Mouse (Mus musculus): Measurements from ENCODE around the gene Galk2. TPM values are rescaled to one million over a fixed set of nuclear protein-coding genes. Genes with fewer than 3 reads are reported as not detected.

Gene Galk2
- polyA plus RNA-seq, 1 experiment from 2014 or later: 23.6 TPM

DNA sequence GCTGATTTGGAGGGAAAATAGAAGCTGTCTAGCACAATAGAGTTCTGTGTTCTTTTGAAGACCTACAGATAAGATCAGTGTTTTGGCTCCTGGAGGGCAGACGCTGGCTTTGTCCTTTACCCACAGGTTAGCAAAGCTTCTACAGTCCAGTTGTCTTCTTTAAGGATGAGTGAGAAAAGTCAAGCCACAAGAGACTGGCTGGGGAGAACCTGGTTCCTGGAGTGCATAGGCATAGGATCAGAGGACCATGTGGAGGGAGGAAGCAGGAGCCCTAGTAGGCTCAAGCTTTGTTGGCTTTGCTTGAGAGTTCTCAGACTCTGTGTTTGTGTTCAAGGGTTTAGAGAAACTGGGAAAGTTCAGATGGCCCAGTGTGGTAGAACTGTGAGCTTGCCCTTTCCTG lies 65.6 kb downstream of the Galk2 start:
- 60% methylated on average over 1 of the region's 1 CpGs for WGBS
- H3K4me3 ChIP-seq (ENCODE audit: low read depth, low read length): no peak overlapping the region

GRCm38 (mm10) chr2:125925081-125925480 lies 66.2 kb downstream of the Galk2 start:
- H3K27ac ChIP-seq (ENCODE audit: low read depth, low read length): no peak overlapping the region
- H3K9ac ChIP-seq (ENCODE audit: low read depth, low read length): no peak overlapping the region
- H3K4me3 ChIP-seq (ENCODE audit: low read depth, low read length): no peak overlapping the region
- DNase-seq (ENCODE audit: low spot score) (no peak), ATAC-seq (replicated peaks; ENCODE audit: low FRiP score) (no peak)
- H3K27me3 ChIP-seq (replicated peaks; ENCODE audit: control insufficient read depth, insufficient read depth, low read length): no peaks in the 10 kb centered on the region
- no peaks in the 10 kb centered on the region for H3K9me3 ChIP-seq (ENCODE audit: control insufficient read depth, low read length)
- no peaks in the 10 kb centered on the region for H3K36me3 ChIP-seq (ENCODE audit: control insufficient read depth, insufficient read depth, low read length)
- no peak overlapping the region for H3K4me2 ChIP-seq
- 83% methylated on average over 3 of the region's 3 CpGs for WGBS
- H3K4me1 ChIP-seq (replicated peaks; ENCODE audit: control insufficient read depth, insufficient read depth, low read length): no peaks in the 10 kb centered on the region

More for the DNA sequence above, 65.6 kb downstream of the Galk2 start:
- Histone ChIP-seq H3K27me3 (replicated peaks; ENCODE audit: control insufficient read depth, insufficient read depth, low read length) (no peaks in the 10 kb centered on the region), H3K36me3 (ENCODE audit: control insufficient read depth, insufficient read depth, low read length) (no peaks in the 10 kb centered on the region), H3K9me3 (ENCODE audit: control insufficient read depth, low read length) (no peaks in the 10 kb centered on the region), H3K4me1 (replicated peaks; ENCODE audit: control insufficient read depth, insufficient read depth, low read length) (no peaks in the 10 kb centered on the region), H3K9ac (ENCODE audit: low read depth, low read length) (no peak overlapping the region), H3K4me2 (no peak overlapping the region), H3K27ac (ENCODE audit: low read depth, low read length) (no peak overlapping the region)
- ATAC-seq (replicated peaks; ENCODE audit: low FRiP score): no peak
- no peak for DNase-seq (ENCODE audit: low spot score)

GRCm38 (mm10) chr2:125929396-125929795 lies 70.5 kb downstream of the Galk2 start:
- no peaks in the 10 kb centered on the region for H3K9me3 ChIP-seq (ENCODE audit: control insufficient read depth, low read length)

GRCm38 (mm10) chr2:125929872-125930271 lies 71.0 kb downstream of the Galk2 start:
- WGBS: 66% methylated on average over 2 of the region's 2 CpGs
- H3K27me3 ChIP-seq (replicated peaks; ENCODE audit: control insufficient read depth, insufficient read depth, low read length): no peaks in the 10 kb centered on the region
- DNase-seq (ENCODE audit: low spot score) (no peak), ATAC-seq (replicated peaks; ENCODE audit: low FRiP score) (no peak)
- no peaks in the 10 kb centered on the region for H3K9me3 ChIP-seq (ENCODE audit: control insufficient read depth, low read length)
- H3K4me3 ChIP-seq (ENCODE audit: low read depth, low read length): no peak overlapping the region
- no peak overlapping the region for H3K9ac ChIP-seq (ENCODE audit: low read depth, low read length)
- no peaks in the 10 kb centered on the region; the same call in 1 of the 2 replicates for H3K36me3 ChIP-seq (ENCODE audit: control insufficient read depth, insufficient read depth, low read length)
- no peak overlapping the region for H3K27ac ChIP-seq (ENCODE audit: low read depth, low read length)
- H3K4me1 ChIP-seq (replicated peaks; ENCODE audit: control insufficient read depth, insufficient read depth, low read length): no peaks in the 10 kb centered on the region
- no peak overlapping the region for H3K4me2 ChIP-seq

More at GRCm38 (mm10) chr2:125929396-125929795, 70.5 kb downstream of the Galk2 start:
- no peaks in the 10 kb centered on the region; the same call in 1 of the 2 replicates for H3K36me3 ChIP-seq (ENCODE audit: control insufficient read depth, insufficient read depth, low read length)
- DNase-seq (ENCODE audit: low spot score) (no peak), ATAC-seq (replicated peaks; ENCODE audit: low FRiP score) (no peak)
- H3K27ac ChIP-seq (ENCODE audit: low read depth, low read length): no peak overlapping the region
- H3K4me2 ChIP-seq: no peak overlapping the region
- no peaks in the 10 kb centered on the region for H3K4me1 ChIP-seq (replicated peaks; ENCODE audit: control insufficient read depth, insufficient read depth, low read length)
- H3K4me3 ChIP-seq (ENCODE audit: low read depth, low read length): no peak overlapping the region
- no peaks in the 10 kb centered on the region for H3K27me3 ChIP-seq (replicated peaks; ENCODE audit: control insufficient read depth, insufficient read depth, low read length)
- H3K9ac ChIP-seq (ENCODE audit: low read depth, low read length): no peak overlapping the region
- WGBS: 85% methylated on average over 3 of the region's 3 CpGs

- Histone ChIP-seq H3K27ac (ENCODE audit: low read depth, low read length) (no peak overlapping the region), H3K9ac (ENCODE audit: low read depth, low read length) (no peak overlapping the region), H3K4me2 (no peak overlapping the region), H3K27me3 (replicated peaks; ENCODE audit: control insufficient read depth, insufficient read depth, low read length) (no peaks in the 10 kb centered on the region), H3K4me1 (replicated peaks; ENCODE audit: control insufficient read depth, insufficient read depth, low read length) (no peaks in the 10 kb centered on the region), H3K36me3 (ENCODE audit: control insufficient read depth, insufficient read depth, low read length) (no peaks in the 10 kb centered on the region; the same call in 1 of the 2 replicates), H3K9me3 (ENCODE audit: control insufficient read depth, low read length) (no peaks in the 10 kb centered on the region), H3K4me3 (ENCODE audit: low read depth, low read length) (no peak overlapping the region)
- WGBS: 90% methylated on average over 5 of the region's 5 CpGs
- DNase-seq (ENCODE audit: low spot score) (no peak), ATAC-seq (replicated peaks; ENCODE audit: low FRiP score) (no peak)
Measured at GRCm38 (mm10) chr2:125931193-125931592, 72.3 kb downstream of the Galk2 start.

GRCm38 (mm10) chr2:125932734-125933133 lies 73.8 kb downstream of the Galk2 start:
- H3K4me2 ChIP-seq: no peak overlapping the region
- H3K27ac ChIP-seq (ENCODE audit: low read depth, low read length): no peak overlapping the region
- no peak for DNase-seq (ENCODE audit: low spot score)
- ATAC-seq (replicated peaks; ENCODE audit: low FRiP score): no peak
- no peak overlapping the region for H3K9ac ChIP-seq (ENCODE audit: low read depth, low read length)
- no peaks in the 10 kb centered on the region for H3K27me3 ChIP-seq (replicated peaks; ENCODE audit: control insufficient read depth, insufficient read depth, low read length)
- no peaks in the 10 kb centered on the region for H3K4me1 ChIP-seq (replicated peaks; ENCODE audit: control insufficient read depth, insufficient read depth, low read length)
- H3K9me3 ChIP-seq (ENCODE audit: control insufficient read depth, low read length): no peaks in the 10 kb centered on the region
- no peak overlapping the region for H3K4me3 ChIP-seq (ENCODE audit: low read depth, low read length)
- H3K36me3 ChIP-seq (ENCODE audit: control insufficient read depth, insufficient read depth, low read length): no peaks in the 10 kb centered on the region; the same call in 1 of the 2 replicates

DNA sequence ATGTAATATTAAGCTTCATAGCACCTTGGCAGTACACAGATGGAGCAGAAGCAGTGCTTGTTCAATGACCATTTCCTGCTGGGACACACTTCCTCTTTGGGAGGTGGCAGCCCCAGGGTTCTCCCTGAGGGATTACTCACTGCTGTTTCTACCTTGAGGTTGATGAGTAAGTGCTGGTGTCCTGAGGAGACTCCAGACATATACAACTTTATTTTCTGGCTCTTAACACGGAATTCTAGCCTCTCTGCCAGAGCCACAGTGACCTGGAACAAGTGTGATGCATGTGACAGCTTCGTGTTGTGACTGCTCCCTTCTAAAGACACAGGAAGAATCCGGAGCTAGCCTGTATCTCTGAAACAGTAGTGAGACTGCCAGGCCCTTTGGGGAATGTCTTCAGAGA lies 75.1 kb downstream of the Galk2 start:
- Histone ChIP-seq H3K36me3 (ENCODE audit: control insufficient read depth, insufficient read depth, low read length) (no peaks in the 10 kb centered on the region; the same call in 1 of the 2 replicates), H3K9me3 (ENCODE audit: control insufficient read depth, low read length) (no peaks in the 10 kb centered on the region), H3K27ac (ENCODE audit: low read depth, low read length) (no peak overlapping the region), H3K27me3 (replicated peaks; ENCODE audit: control insufficient read depth, insufficient read depth, low read length) (no peaks in the 10 kb centered on the region), H3K4me3 (ENCODE audit: low read depth, low read length) (no peak overlapping the region), H3K4me1 (replicated peaks; ENCODE audit: control insufficient read depth, insufficient read depth, low read length) (no peaks in the 10 kb centered on the region), H3K4me2 (no peak overlapping the region), H3K9ac (ENCODE audit: low read depth, low read length) (no peak overlapping the region)
- WGBS: 67% methylated on average over 3 of the region's 3 CpGs
- ATAC-seq (replicated peaks; ENCODE audit: low FRiP score): no peak
- DNase-seq (ENCODE audit: low spot score): no peak

- ATAC-seq (replicated peaks; ENCODE audit: low FRiP score): no peak
- 63% methylated on average over 5 of the region's 5 CpGs for WGBS
Measured at GRCm38 (mm10) chr2:125936396-125936795, 77.5 kb downstream of the Galk2 start.

DNA sequence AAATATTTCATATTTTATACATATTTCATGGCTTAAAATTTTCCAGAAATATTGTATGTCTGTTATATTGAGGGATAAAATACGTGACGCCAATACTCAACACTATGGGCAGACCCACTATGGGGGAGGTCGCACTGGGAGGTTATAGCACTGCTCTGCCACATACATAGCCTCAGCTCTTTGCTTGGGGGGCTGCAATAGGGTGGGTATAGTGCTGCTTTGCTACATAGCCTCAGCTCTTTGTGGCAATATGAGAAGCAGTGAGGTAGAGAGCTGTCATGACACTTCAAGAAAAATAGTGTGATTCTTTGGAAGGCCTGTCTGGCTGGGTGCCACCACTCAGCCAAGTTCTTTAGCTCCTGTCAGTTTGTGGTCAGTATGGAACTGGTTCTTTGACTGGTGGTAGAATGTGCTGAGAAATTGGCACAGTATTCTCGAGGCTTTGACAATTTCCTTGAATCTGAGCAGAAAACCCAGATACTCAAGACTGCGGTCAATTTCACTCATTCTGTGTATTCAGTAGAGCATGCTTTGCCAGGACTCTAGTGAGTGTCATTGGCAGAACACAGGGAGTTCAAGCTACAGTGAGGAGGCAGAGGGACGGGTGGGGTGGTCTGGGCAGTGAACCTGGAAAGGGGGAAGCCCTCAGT lies 80.2 kb downstream of the Galk2 start:
- no peak for DNase-seq (ENCODE audit: low spot score)
- no peak for ATAC-seq (replicated peaks; ENCODE audit: low FRiP score)
- WGBS: 83% methylated on average over 6 of the region's 6 CpGs
- H3K4me1 ChIP-seq (replicated peaks; ENCODE audit: control insufficient read depth, insufficient read depth, low read length): no peaks in the 10 kb centered on the region
- H3K4me3 ChIP-seq (ENCODE audit: low read depth, low read length): no peak overlapping the region
- no peak overlapping the region for H3K9ac ChIP-seq (ENCODE audit: low read depth, low read length)
- H3K36me3 ChIP-seq (ENCODE audit: control insufficient read depth, insufficient read depth, low read length): no peaks in the 10 kb centered on the region
- H3K9me3 ChIP-seq (ENCODE audit: control insufficient read depth, low read length): no peaks in the 10 kb centered on the region
- no peak overlapping the region for H3K27ac ChIP-seq (ENCODE audit: low read depth, low read length)
- no peak overlapping the region for H3K4me2 ChIP-seq
- no peaks in the 10 kb centered on the region for H3K27me3 ChIP-seq (replicated peaks; ENCODE audit: control insufficient read depth, insufficient read depth, low read length)

More at GRCm38 (mm10) chr2:125936396-125936795, 77.5 kb downstream of the Galk2 start:
- no peaks in the 10 kb centered on the region for H3K4me1 ChIP-seq (replicated peaks; ENCODE audit: control insufficient read depth, insufficient read depth, low read length)
- H3K4me2 ChIP-seq: no peak overlapping the region
- H3K4me3 ChIP-seq (ENCODE audit: low read depth, low read length): no peak overlapping the region
- H3K36me3 ChIP-seq (ENCODE audit: control insufficient read depth, insufficient read depth, low read length): no peaks in the 10 kb centered on the region
- H3K27ac ChIP-seq (ENCODE audit: low read depth, low read length): no peak overlapping the region
- no peaks in the 10 kb centered on the region for H3K27me3 ChIP-seq (replicated peaks; ENCODE audit: control insufficient read depth, insufficient read depth, low read length)
- no peaks in the 10 kb centered on the region for H3K9me3 ChIP-seq (ENCODE audit: control insufficient read depth, low read length)
- H3K9ac ChIP-seq (ENCODE audit: low read depth, low read length): no peak overlapping the region
- no peak for DNase-seq (ENCODE audit: low spot score)
